Mouse (Mus musculus): Measurements from ENCODE around the gene Pde1a. TPM values are rescaled to one million over a fixed set of nuclear protein-coding genes. Genes with fewer than 3 reads are reported as not detected.

Pde1a gene
- polyA plus RNA-seq, 1 experiment, result 0.67 TPM

DNA sequence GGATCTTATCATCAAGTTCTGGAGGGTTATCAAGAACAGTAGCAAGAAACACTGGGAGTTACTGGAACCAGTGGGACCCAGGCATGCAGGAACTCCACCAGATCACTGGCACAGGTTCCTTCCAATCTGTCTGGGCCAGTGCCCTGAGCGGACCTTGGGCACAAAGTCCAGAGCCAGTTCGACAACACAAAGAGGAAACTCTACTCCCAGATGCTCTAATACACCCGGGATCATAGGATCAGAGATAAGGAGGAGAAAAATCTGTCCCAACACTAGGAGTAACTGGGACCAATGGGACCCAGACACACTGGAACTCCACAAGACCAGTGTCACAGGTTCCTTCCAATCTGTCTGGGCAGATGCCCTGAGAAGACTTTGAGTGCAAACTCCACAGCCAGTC, 130.1 kb downstream of the Pde1a start:
- no peaks in the 10 kb centered on the region for H3K27me3 ChIP-seq (ENCODE audit: control insufficient read depth, insufficient read depth, insufficient read length)
- H3K4me3 ChIP-seq, result no peak overlapping the region
- H3K4me2 ChIP-seq (ENCODE audit: low read depth), result no peak overlapping the region
- no peaks in the 10 kb centered on the region for H3K79me2 ChIP-seq (ENCODE audit: control insufficient read depth, insufficient read depth)
- H3K36me3 ChIP-seq (ENCODE audit: control insufficient read depth, insufficient read depth), result no peaks in the 10 kb centered on the region
- TF ChIP-seq REST (IDR thresholded peaks at IDR 0.05; ENCODE audit: insufficient read depth, insufficient read length), result no peak
- no peak for TF ChIP-seq SRF (IDR thresholded peaks at IDR 0.05; ENCODE audit: control insufficient read depth, insufficient read length, low read depth)
- no peak for TF ChIP-seq POLR2AphosphoS2 (IDR thresholded peaks at IDR 0.05; ENCODE audit: insufficient read length, low read depth)
- TF ChIP-seq MAX (IDR thresholded peaks at IDR 0.05; ENCODE audit: low read depth), result no peak
- no peak for TF ChIP-seq MYOG (IDR thresholded peaks at IDR 0.05; ENCODE audit: control insufficient read depth in 1 of 3, insufficient read depth in 1 of 3, insufficient read length in 2 of 3, low read depth in 2 of 3)
- no peak for TF ChIP-seq CEBPB (IDR thresholded peaks at IDR 0.05; ENCODE audit: insufficient read depth, poor library complexity, severe bottlenecking)
- TF ChIP-seq MYOD1 (IDR thresholded peaks at IDR 0.05; ENCODE audit: control insufficient read depth in 1 of 3, insufficient read length in 2 of 3, low read depth in 2 of 3), result no peak
- H3ac ChIP-seq (ENCODE audit: control insufficient read depth, insufficient read length), result no peak overlapping the region

- Histone ChIP-seq H3K27me3 (ENCODE audit: control insufficient read depth, insufficient read depth, insufficient read length) (no peaks in the 10 kb centered on the region), H3K79me2 (ENCODE audit: control insufficient read depth, insufficient read depth) (no peaks in the 10 kb centered on the region), H3K4me3 (no peak overlapping the region)
Observed at GRCm38 (mm10) chr2:79998460-79998859, 130.8 kb downstream of the Pde1a start.

DNA sequence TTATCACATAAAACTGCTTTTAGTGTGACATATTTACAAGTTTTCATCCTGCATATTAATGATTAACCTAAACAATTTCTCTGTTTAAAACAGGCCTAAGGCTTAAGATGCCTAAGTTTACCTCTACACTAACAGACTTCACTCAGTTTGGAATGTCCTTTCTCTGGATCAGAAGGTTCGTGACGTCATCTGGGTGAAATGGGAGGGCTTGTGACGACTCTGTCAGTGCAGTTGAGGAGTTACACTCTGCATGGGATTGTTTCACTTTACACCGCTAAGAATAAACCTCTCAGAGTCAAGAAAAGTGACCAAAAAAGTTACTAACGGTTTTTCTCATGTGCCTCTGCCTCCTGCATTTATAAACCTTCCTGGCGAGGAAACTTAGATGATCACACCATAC, 137.6 kb downstream of the Pde1a start:
- no peaks in the 10 kb centered on the region for H3K36me3 ChIP-seq (ENCODE audit: control insufficient read depth, insufficient read depth)
- no peaks in the 10 kb centered on the region for H3K27me3 ChIP-seq (ENCODE audit: control insufficient read depth, insufficient read depth, insufficient read length)
- H3K4me3 ChIP-seq, result no peak overlapping the region
- H3ac ChIP-seq (ENCODE audit: control insufficient read depth, insufficient read length), result no peak overlapping the region
- no peak overlapping the region for H3K4me2 ChIP-seq (ENCODE audit: low read depth)
- no peaks in the 10 kb centered on the region for H3K79me2 ChIP-seq (ENCODE audit: control insufficient read depth, insufficient read depth)
- TF ChIP-seq SRF (IDR thresholded peaks at IDR 0.05; ENCODE audit: control insufficient read depth, insufficient read length, low read depth) (no peak), USF1 (IDR thresholded peaks at IDR 0.05; ENCODE audit: low read depth) (no peak), CEBPB (IDR thresholded peaks at IDR 0.05; ENCODE audit: insufficient read depth, poor library complexity, severe bottlenecking) (no peak), MYOG (IDR thresholded peaks at IDR 0.05; ENCODE audit: control insufficient read depth in 1 of 3, insufficient read depth in 1 of 3, insufficient read length in 2 of 3, low read depth in 2 of 3) (no peak), MYOD1 (IDR thresholded peaks at IDR 0.05; ENCODE audit: control insufficient read depth in 1 of 3, insufficient read length in 2 of 3, low read depth in 2 of 3) (no peak), POLR2AphosphoS2 (IDR thresholded peaks at IDR 0.05; ENCODE audit: insufficient read length, low read depth) (no peak), POLR2A (IDR thresholded peaks at IDR 0.05; ENCODE audit: insufficient read length, low read depth) (no peak), TCF3 (IDR thresholded peaks at IDR 0.05; ENCODE audit: insufficient read length, low read depth) (no peak), TCF12 (IDR thresholded peaks at IDR 0.05; ENCODE audit: insufficient read depth, poor library complexity, severe bottlenecking) (no peak), REST (IDR thresholded peaks at IDR 0.05; ENCODE audit: insufficient read depth, insufficient read length) (no peak), E2F4 (IDR thresholded peaks at IDR 0.05; ENCODE audit: insufficient read depth) (no peak), MAX (IDR thresholded peaks at IDR 0.05; ENCODE audit: low read depth) (no peak)

More at GRCm38 (mm10) chr2:79998460-79998859, 130.8 kb downstream of the Pde1a start:
- H3K4me2 ChIP-seq (ENCODE audit: low read depth), result no peak overlapping the region
- H3ac ChIP-seq (ENCODE audit: control insufficient read depth, insufficient read length), result no peak overlapping the region
- H3K36me3 ChIP-seq (ENCODE audit: control insufficient read depth, insufficient read depth), result no peaks in the 10 kb centered on the region
- no peak for TF ChIP-seq POLR2AphosphoS2 (IDR thresholded peaks at IDR 0.05; ENCODE audit: insufficient read length, low read depth)
- TF ChIP-seq E2F4 (IDR thresholded peaks at IDR 0.05; ENCODE audit: insufficient read depth), result no peak
- no peak for TF ChIP-seq MAX (IDR thresholded peaks at IDR 0.05; ENCODE audit: low read depth)
- TF ChIP-seq TCF3 (IDR thresholded peaks at IDR 0.05; ENCODE audit: insufficient read length, low read depth), result no peak
- TF ChIP-seq SRF (IDR thresholded peaks at IDR 0.05; ENCODE audit: control insufficient read depth, insufficient read length, low read depth), result no peak
- no peak for TF ChIP-seq MYOD1 (IDR thresholded peaks at IDR 0.05; ENCODE audit: control insufficient read depth in 1 of 3, insufficient read length in 2 of 3, low read depth in 2 of 3)
- no peak for TF ChIP-seq REST (IDR thresholded peaks at IDR 0.05; ENCODE audit: insufficient read depth, insufficient read length)
- TF ChIP-seq CEBPB (IDR thresholded peaks at IDR 0.05; ENCODE audit: insufficient read depth, poor library complexity, severe bottlenecking), result no peak
- no peak for TF ChIP-seq MYOG (IDR thresholded peaks at IDR 0.05; ENCODE audit: control insufficient read depth in 1 of 3, insufficient read depth in 1 of 3, insufficient read length in 2 of 3, low read depth in 2 of 3)
- TF ChIP-seq USF1 (IDR thresholded peaks at IDR 0.05; ENCODE audit: low read depth), result no peak
- no peak for TF ChIP-seq TCF12 (IDR thresholded peaks at IDR 0.05; ENCODE audit: insufficient read depth, poor library complexity, severe bottlenecking)
- TF ChIP-seq POLR2A (IDR thresholded peaks at IDR 0.05; ENCODE audit: insufficient read length, low read depth), result no peak

- H3ac ChIP-seq (ENCODE audit: control insufficient read depth, insufficient read length), result no peak overlapping the region
- no peaks in the 10 kb centered on the region for H3K79me2 ChIP-seq (ENCODE audit: control insufficient read depth, insufficient read depth)
- no peaks in the 10 kb centered on the region for H3K27me3 ChIP-seq (ENCODE audit: control insufficient read depth, insufficient read depth, insufficient read length)
- H3K4me3 ChIP-seq, result no peak overlapping the region
- TF ChIP-seq MAX (IDR thresholded peaks at IDR 0.05; ENCODE audit: low read depth) (no peak), TCF3 (IDR thresholded peaks at IDR 0.05; ENCODE audit: insufficient read length, low read depth) (no peak), USF1 (IDR thresholded peaks at IDR 0.05; ENCODE audit: low read depth) (no peak), MYOD1 (IDR thresholded peaks at IDR 0.05; ENCODE audit: control insufficient read depth in 1 of 3, insufficient read length in 2 of 3, low read depth in 2 of 3) (peak; percentile 10 to 54 (median 48)), POLR2AphosphoS2 (IDR thresholded peaks at IDR 0.05; ENCODE audit: insufficient read length, low read depth) (no peak), E2F4 (IDR thresholded peaks at IDR 0.05; ENCODE audit: insufficient read depth) (no peak), CEBPB (IDR thresholded peaks at IDR 0.05; ENCODE audit: insufficient read depth, poor library complexity, severe bottlenecking) (no peak), TCF12 (IDR thresholded peaks at IDR 0.05; ENCODE audit: insufficient read depth, poor library complexity, severe bottlenecking) (peak; percentile 22), REST (IDR thresholded peaks at IDR 0.05; ENCODE audit: insufficient read depth, insufficient read length) (no peak), MYOG (IDR thresholded peaks at IDR 0.05; ENCODE audit: control insufficient read depth in 1 of 3, insufficient read depth in 1 of 3, insufficient read length in 2 of 3, low read depth in 2 of 3) (no peak), SRF (IDR thresholded peaks at IDR 0.05; ENCODE audit: control insufficient read depth, insufficient read length, low read depth) (no peak)
- no peaks in the 10 kb centered on the region for H3K36me3 ChIP-seq (ENCODE audit: control insufficient read depth, insufficient read depth)
- peak overlapping the region; percentile 77 for H3K4me2 ChIP-seq (ENCODE audit: low read depth)
Observed at GRCm38 (mm10) chr2:79983778-79984177, 145.5 kb downstream of the Pde1a start.
